Mouse (Mus musculus) limb, embryonic 11.5 days (tissue): ENCODE data around the gene Perm1. TPM values are rescaled to one million over a fixed set of nuclear protein-coding genes. Genes with fewer than 3 reads are reported as not detected.

ENCODE experiments used
- ATAC-seq: fragments of 200-750 bp; cut with Nextera tagmentation; 2 replicates; pipeline ENCODE4 v1.8.0; 2017; ENCODE audit warnings: low read depth; ENCODE audit not compliant: insufficient number of reproducible peaks, low FRiP score, low TSS enrichment
- DNase-seq: peaks from one replicate; pipeline ENCODE4 v3.0.0-alpha.2; 2015; ENCODE audit warnings: low spot score
- H3K27ac ChIP-seq: fragments of 300-500 bp; sonication (generic); replicated peaks from 2 replicates; pipeline ENCODE4 v1.5.1; 2014; ENCODE audit warnings: low read depth, mild to moderate bottlenecking, low read length
- H3K27me3 ChIP-seq: fragments of 300-500 bp; sonication (generic); 2 replicates; pipeline ENCODE4 v1.6.1; 2014; ENCODE audit warnings: mild to moderate bottlenecking, low read length, mixed read lengths; ENCODE audit not compliant: control insufficient read depth, insufficient read depth
- H3K36me3 ChIP-seq: fragments of 300-500 bp; sonication (generic); 2 replicates; pipeline ENCODE4 v1.6.1; 2014; ENCODE audit warnings: mild to moderate bottlenecking, low read length, moderate library complexity, mixed read lengths; ENCODE audit not compliant: control insufficient read depth, insufficient read depth
- H3K4me1 ChIP-seq: fragments of 300-500 bp; sonication (generic); 2 replicates; pipeline ENCODE4 v1.6.1; 2014; ENCODE audit warnings: low read length, mixed read lengths; ENCODE audit not compliant: control insufficient read depth, insufficient read depth
- H3K4me2 ChIP-seq: fragments of 300-500 bp; sonication (generic); 2 replicates; pipeline ENCODE4 v1.6.1; 2014; ENCODE audit warnings: low read depth, mild to moderate bottlenecking, moderate library complexity; ENCODE audit not compliant: severe bottlenecking
- H3K4me3 ChIP-seq: fragments of 300-500 bp; sonication (generic); 2 replicates; pipeline ENCODE4 v1.5.1; 2014; ENCODE audit warnings: low read depth, low read length
- H3K9ac ChIP-seq: fragments of 300-500 bp; sonication (generic); 2 replicates; pipeline ENCODE4 v1.6.1; 2014; ENCODE audit warnings: mild to moderate bottlenecking, low read length
- H3K9me3 ChIP-seq: fragments of 300-500 bp; sonication (generic); 2 replicates; pipeline ENCODE4 v1.6.1; 2016; ENCODE audit warnings: low read length; ENCODE audit not compliant: control insufficient read depth
- WGBS: fragments of 180-500 bp; shearing (Covaris S2); extraction: QIAGEN DNeasy Blood & Tissue Kit; methylation state at CpG from one replicate; pipeline ENCODE4 v1.1.7; 2014; 5-methylcytosine and 5-hydroxymethylcytosine counted together
- polyA plus RNA-seq: library from polyadenylated mRNA; unstranded; fragments of >200 nt; fragmentation: Nextera tagmentation; extraction: Ambion mirVana; gene quantifications from 2 replicates; pipeline ENCODE4 v1.2.1, GENCODE M21; 2014

Perm1 gene
- polyA plus RNA-seq, 1 experiment from 2014 or later: 0.35 TPM

DNA sequence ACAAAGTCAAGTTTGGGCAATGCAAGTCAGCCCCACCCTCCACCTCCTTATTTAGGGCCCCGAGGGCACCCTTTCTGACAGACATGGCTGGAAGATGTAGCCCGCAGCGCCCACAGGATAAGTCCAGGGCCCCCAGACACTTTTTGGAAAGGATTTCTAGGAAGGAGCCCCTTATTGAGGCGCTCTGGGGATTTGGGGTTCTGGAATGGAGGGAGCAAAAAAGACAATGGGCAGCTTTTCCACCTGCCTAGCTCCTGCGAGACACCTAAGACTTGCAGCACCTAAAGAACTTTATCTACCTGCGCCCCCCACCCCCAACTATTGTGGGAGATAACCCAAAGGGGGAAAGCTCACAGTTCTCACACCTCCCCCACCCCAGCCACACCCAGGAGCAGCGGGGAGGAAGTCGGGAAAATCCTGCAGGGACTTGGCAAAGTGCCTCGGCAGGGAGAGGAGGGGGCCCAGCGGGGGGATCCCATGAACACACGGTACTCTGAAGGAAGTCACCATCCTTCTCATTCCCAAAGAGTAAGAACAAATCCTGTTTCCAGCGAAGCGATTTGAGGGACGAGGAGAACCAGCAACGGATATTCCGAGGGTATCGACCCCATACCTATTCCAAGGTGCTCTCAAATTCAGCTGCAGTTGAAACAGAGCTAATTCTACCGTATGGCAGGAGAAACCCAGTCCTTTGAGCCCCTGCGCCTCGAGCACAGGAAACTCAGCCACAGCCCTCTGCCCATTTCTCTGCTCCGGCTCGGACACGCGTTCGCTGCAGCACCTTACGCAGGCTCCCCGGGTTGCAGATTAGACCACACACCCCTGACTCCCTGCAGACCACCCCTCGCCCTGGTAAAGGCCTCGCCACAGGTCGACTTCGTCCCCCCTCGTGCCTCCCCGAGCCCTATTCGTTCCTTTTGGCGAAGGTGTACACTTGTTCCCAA, 19.5 kb upstream of the Perm1 start:
- WGBS: 3% methylated on average over 35 of the region's 35 CpGs
- ATAC-seq (no peak), DNase-seq (peak; percentile 64)
- H3K27ac ChIP-seq: no peak overlapping the region
- H3K4me3 ChIP-seq: peak overlapping the region; percentile 82
- H3K27me3 ChIP-seq: no peaks in the 10 kb centered on the region
- no peaks in the 10 kb centered on the region for H3K9me3 ChIP-seq
- peaks cover 28% of the 10 kb centered on the region for H3K4me1 ChIP-seq
- peaks cover 8% of the 10 kb centered on the region; the same call in 1 of the 2 replicates for H3K36me3 ChIP-seq
- H3K9ac ChIP-seq: peak overlapping the region; percentile 67
- H3K4me2 ChIP-seq: peak overlapping the region; percentile 87

DNA sequence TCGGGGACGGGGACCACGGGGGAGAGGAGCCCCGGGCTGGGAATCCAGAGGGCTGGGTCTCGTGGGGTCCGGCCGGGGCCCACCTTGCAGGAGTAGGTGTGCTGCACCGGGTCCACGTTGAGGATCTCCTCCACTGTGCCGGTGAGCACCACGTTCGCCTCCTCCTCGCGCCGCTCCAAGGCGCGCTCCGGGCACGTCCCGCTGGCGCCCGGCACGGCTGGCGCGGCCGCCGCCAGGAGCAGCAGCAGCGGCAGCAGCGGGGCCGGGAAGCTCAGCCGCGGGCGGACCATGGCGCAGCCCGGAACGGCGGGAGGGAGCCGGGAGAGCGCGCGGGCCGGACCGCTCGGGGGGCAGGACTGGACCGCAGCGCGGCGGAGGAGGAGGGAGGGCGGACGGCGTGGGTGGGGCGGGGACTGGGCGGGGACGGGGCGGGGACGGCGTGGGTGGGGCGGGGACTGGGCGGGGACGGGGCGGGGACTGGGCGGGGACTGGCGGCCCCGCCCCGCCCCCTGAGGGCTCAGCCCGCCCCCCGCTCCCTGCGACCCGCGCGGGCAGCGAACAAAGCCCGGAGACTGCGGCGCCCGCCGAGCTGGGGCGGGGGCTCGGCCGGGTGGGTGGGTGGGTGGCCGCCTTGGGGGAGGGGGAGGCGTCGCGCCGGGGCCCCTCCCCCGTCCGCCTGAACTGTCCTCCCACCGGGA, 18.4 kb upstream of the Perm1 start, which contains the start of gene Agrn:
Agrn (minus strand) TSS at position 358 of the 698 bp plus-strand sequence.
- Histone ChIP-seq H3K4me3 (peak within 1 kb of the TSS; percentile 82), H3K9ac (peak within 1 kb of the TSS; percentile 70), H3K4me1 (peaks cover 26% of the 10 kb centered on the region), H3K36me3 (peaks cover 5% of the 10 kb centered on the region; the same call in 1 of the 2 replicates), H3K4me2 (peak within 1 kb of the TSS; percentile 87), H3K9me3 (no peaks in the 10 kb centered on the region), H3K27me3 (no peaks in the 10 kb centered on the region), H3K27ac (peak within 1 kb of the TSS; percentile 97)
- peak; percentile 85 for ATAC-seq
- DNase-seq: peak; percentile 76
- WGBS: 2% methylated on average over 18 of the region's 88 CpGs

DNA sequence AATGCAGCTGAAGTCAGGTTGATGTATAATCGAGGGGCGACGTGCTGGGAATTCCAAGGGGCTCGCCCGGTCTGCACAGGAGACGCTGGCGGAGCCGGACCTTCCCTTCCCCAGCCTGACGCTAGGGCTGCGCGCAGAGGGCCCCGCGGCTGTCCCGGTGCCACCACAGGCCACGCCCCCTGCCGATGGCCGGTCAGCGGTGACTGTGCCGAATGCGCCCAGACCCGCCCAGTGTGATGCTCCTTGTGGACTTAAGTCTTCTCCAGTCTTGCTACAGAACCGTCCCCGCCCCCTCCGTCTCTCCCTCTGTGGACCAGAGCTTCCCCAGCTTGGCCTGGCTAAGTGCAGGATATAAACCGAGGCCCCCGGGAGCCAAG, 17.9 kb upstream of the Perm1 start:
- Histone ChIP-seq H3K36me3 (peaks cover 4% of the 10 kb centered on the region; the same call in 1 of the 2 replicates), H3K4me2 (peak overlapping the region; percentile 53), H3K4me1 (peaks cover 22% of the 10 kb centered on the region), H3K27me3 (no peaks in the 10 kb centered on the region), H3K4me3 (peak overlapping the region; percentile 41), H3K27ac (peak overlapping the region; percentile 97), H3K9me3 (no peaks in the 10 kb centered on the region), H3K9ac (peak overlapping the region; percentile 70)
- ATAC-seq: peak; percentile 92
- DNase-seq: peak; percentile 95
- WGBS: under 1% methylated on average over 25 of the region's 26 CpGs

DNA sequence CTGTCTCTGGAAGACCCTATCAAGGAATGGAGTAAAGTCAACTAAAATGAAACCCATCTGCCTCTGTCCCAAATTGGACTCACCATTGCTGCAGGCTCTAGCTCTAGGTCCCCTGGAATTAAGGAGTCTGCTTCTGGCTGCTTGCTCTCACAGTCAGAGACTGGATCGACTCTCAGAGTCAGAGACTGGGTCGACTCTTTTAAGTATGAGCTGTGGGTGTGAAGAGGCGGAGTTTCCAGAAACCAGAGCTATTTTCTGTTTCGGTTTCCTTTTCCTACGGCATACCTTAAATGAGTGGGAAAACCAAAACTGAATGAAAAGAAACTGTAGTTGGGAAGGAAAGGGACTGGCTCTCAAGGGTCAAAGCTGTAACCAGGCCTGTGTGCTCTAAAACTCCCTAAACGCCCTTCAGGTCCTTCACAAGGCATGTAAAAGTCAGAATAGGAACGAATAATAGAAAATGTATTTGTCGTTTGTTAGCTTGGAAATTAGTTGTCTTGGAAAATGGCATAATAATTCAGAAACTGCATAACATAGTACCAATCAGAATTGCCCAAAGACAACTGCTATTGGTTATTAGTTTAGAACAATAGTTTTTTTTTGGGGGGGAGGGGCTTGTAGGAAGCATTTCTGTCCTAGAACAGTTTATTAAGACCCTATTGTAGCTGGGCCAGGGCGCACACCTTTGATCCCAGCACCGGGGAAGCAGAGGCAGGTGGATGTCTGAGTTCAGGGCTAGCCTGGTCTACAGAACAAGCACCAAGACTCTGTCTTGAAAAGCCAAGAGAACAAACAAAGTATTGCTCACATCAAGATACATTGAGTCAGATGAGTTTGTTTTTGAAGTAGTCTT, 14.8 kb upstream of the Perm1 start, which contains the start of gene Isg15:
Isg15 (minus strand) TSS at position 196 of the 853 bp plus-strand sequence.
- Histone ChIP-seq H3K4me3 (no peak within 1 kb of the TSS), H3K9ac (no peak within 1 kb of the TSS), H3K27me3 (peaks cover 15% of the 10 kb centered on the region), H3K27ac (no peak within 1 kb of the TSS), H3K36me3 (no peaks in the 10 kb centered on the region), H3K4me2 (no peak within 1 kb of the TSS), H3K9me3 (no peaks in the 10 kb centered on the region), H3K4me1 (peaks cover 10% of the 10 kb centered on the region)
- DNase-seq (no peak), ATAC-seq (no peak)
- WGBS: 56% methylated on average over 10 of the region's 10 CpGs

DNA sequence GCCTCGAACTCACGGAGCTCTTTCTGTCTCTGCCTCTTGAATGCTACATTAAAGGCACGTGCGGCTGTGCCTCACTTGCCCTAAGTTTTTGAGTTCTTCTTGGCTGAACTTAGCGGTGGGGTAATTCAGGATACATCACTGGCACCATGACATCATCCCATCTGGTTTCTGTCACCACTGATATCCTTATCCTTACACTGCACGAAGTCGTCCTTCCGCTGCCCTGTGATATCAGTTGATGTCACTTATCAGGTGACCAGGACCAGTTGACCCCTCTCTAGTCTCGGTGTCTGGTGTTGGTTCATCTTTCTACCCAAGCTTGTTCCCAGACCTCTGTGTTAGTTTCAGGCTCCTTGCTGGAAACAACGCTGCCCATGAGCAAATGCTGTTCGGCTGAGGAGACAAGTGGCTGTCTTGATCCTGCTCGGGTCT, 13.2 kb upstream of the Perm1 start:
- Histone ChIP-seq H3K4me1 (0 out of 2 replicates have a peak, but pooled peaks cover 7% of the 10 kb centered on the region), H3K27ac (no peak overlapping the region), H3K4me2 (peak overlapping the region; percentile 97), H3K9ac (no peak overlapping the region), H3K27me3 (peaks cover 18% of the 10 kb centered on the region), H3K9me3 (no peaks in the 10 kb centered on the region), H3K36me3 (no peaks in the 10 kb centered on the region), H3K4me3 (peak overlapping the region; percentile 53)
- ATAC-seq (no peak), DNase-seq (no peak)
- 39% methylated on average over 12 of the region's 12 CpGs for WGBS

DNA sequence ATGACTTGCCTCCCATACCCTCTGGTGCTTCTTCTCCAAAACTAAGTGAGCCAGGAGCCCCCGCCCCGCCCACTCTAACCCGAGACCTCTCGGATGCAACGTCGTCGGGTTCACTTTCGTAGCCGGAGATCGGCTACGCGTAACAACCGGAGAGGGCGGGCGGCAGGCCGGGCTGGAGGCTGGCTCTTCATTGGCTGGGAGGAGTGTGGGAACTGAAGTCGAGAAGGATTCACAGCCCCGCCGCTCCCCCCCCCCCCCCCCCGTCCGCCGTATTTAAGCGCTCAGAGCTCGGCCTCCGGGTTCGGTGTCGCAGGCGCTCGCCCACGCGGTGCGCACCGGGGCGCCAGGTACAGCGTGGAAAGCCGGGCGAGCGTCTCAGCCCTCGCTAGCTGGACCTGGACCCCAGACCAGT, 12.7 kb upstream of the Perm1 start, which contains the start of gene AW011738:
AW011738 (plus strand) TSS at position 304 of the 412 bp plus-strand sequence.
- Histone ChIP-seq H3K27ac (no peak within 1 kb of the TSS), H3K36me3 (no peaks in the 10 kb centered on the region), H3K27me3 (peaks cover 18% of the 10 kb centered on the region), H3K4me3 (peak within 1 kb of the TSS; percentile 53), H3K4me1 (0 out of 2 replicates have a peak, but pooled peaks cover 7% of the 10 kb centered on the region), H3K9ac (peak within 1 kb of the TSS; percentile 58), H3K9me3 (no peaks in the 10 kb centered on the region), H3K4me2 (peak within 1 kb of the TSS; percentile 97)
- DNase-seq: peak; percentile 77
- ATAC-seq: 0 out of 2 replicates have a peak, but pooled peaks have one; percentile 45
- under 1% methylated on average over 31 of the region's 39 CpGs for WGBS

DNA sequence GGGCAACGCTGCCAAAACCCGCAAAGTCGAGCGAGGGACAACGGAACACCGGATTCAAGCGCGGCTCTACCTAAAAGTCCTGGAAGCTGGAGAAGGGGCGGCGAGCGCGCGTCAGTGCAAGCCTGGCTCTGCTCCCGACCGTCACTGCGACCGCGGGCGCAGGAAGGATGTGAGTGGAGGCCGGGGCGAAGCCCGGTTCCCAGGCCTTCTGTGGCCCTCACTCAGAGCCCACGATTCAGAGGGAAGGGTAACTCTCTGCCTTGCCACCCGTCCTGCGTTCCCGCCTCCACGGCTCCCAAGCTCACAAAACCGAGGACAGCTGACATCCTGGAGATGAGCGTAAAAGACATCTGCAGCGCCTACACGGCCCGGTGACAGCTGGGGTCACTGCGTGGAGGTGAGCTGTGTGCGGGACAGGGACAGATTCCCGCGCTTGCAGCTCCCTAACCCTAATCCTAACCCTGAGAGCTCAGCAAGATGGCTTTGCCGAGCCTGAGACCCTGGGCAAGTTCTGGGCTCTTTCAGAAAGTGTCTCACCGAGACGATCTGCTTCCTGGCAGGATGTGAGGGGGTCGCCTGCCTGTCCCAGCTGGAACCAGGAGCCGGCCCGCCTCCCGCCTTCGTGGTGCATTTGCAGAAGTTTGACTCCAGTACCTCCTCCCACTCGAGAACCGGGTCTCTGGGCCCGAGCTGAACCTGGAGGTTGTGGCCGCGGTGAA, 12.1 kb upstream of the Perm1 start:
- Histone ChIP-seq H3K4me1 (0 out of 2 replicates have a peak, but pooled peaks cover 7% of the 10 kb centered on the region), H3K27me3 (peaks cover 18% of the 10 kb centered on the region), H3K4me3 (peak overlapping the region; percentile 53), H3K9me3 (no peaks in the 10 kb centered on the region), H3K4me2 (peak overlapping the region; percentile 97), H3K27ac (no peak overlapping the region), H3K9ac (peak overlapping the region; percentile 58), H3K36me3 (no peaks in the 10 kb centered on the region)
- peak; percentile 37; the same call in 1 of the 2 replicates for ATAC-seq
- peak; percentile 66 for DNase-seq
- WGBS: under 1% methylated on average over 49 of the region's 49 CpGs
